Mouse (Mus musculus): Measurements from ENCODE around the gene Gnat2.

DNA sequence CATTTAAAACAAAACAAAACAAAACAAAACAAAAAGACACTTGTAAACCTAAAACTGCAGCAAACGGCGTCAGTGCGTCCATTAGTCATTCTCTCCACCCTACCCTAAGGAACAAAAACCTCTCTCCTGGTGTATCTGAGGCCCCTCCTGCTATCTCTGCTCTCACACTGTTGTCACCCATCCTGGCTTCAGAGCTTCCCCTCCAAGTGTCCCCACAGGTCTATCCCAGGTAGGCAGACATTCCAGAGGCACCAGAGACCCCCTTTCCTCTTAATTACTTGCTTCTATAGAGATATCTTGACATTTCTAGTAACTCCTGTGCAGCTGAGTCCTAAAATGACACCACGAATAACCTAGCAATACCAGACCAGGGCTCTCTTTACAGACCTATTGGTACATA lies 36.8 kb downstream of the Gnat2 start:
- TF ChIP-seq CTCF (conservative IDR thresholded peaks at IDR 0.05; ENCODE audit: low read length) (no peak), POU5F1 (IDR thresholded peaks at IDR 0.05; ENCODE audit: borderline replicate concordance, low read length) (no peak)

Data from E14TG2a.4 (cell line).